Mouse (Mus musculus): ENCODE results near the gene Bcl2l2. TPM values are rescaled to one million over a fixed set of nuclear protein-coding genes. Genes with fewer than 3 reads are reported as not detected.

Bcl2l2 gene
- polyA plus RNA-seq, 1 experiment from 2014 or later: 2.3 TPM

DNA sequence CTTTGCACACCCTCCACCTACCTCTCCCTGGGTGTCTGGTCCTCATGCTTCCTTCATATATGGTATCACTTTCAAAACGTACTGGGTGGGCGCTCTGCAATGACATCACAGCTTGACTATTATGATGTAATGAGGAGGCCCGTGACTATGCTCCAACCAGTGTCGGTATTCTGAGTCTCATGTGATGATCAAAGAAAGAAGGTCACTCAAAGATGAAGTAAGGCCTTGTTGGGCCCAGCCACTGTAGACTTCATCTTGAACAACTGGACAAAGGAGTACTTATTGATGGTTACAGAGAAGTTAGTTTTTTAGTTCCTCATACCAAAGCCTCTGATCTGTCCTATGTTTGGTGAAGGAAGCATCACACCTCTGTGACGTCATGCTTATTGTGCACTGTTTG, 12.3 kb upstream of the Bcl2l2 start, which contains the start of gene Homez:
TSS of gene Homez (minus strand) at position 101 of the 400 bp plus-strand sequence.
- H3K4me3 ChIP-seq: no peak within 1 kb of the TSS
- no peaks in the 10 kb centered on the region for H3K36me3 ChIP-seq (replicated peaks)
- DNase-seq (ENCODE audit: low spot score): no peak
- no peaks in the 10 kb centered on the region for H3K9me3 ChIP-seq
- peaks cover 4% of the 10 kb centered on the region for H3K4me1 ChIP-seq
- no peak within 1 kb of the TSS for H3K27ac ChIP-seq (replicated peaks)
- peaks cover 19% of the 10 kb centered on the region; the same call in 1 of the 2 replicates for H3K27me3 ChIP-seq (replicated peaks; ENCODE audit: low read depth, poor library complexity, severe bottlenecking)
- 89% methylated on average over 5 of the region's 5 CpGs for WGBS

- 90% methylated on average over 3 of the region's 3 CpGs for WGBS
- Histone ChIP-seq H3K9me3 (no peaks in the 10 kb centered on the region), H3K27ac (replicated peaks) (no peak overlapping the region), H3K36me3 (replicated peaks) (no peaks in the 10 kb centered on the region), H3K27me3 (replicated peaks; ENCODE audit: low read depth, poor library complexity, severe bottlenecking) (peaks cover 48% of the 10 kb centered on the region), H3K4me3 (no peak overlapping the region), H3K4me1 (peaks cover 23% of the 10 kb centered on the region)
- DNase-seq (ENCODE audit: low spot score): no peak
Measured at GRCm38 (mm10) chr14:54874165-54874564, 9.0 kb upstream of the Bcl2l2 start.

DNA sequence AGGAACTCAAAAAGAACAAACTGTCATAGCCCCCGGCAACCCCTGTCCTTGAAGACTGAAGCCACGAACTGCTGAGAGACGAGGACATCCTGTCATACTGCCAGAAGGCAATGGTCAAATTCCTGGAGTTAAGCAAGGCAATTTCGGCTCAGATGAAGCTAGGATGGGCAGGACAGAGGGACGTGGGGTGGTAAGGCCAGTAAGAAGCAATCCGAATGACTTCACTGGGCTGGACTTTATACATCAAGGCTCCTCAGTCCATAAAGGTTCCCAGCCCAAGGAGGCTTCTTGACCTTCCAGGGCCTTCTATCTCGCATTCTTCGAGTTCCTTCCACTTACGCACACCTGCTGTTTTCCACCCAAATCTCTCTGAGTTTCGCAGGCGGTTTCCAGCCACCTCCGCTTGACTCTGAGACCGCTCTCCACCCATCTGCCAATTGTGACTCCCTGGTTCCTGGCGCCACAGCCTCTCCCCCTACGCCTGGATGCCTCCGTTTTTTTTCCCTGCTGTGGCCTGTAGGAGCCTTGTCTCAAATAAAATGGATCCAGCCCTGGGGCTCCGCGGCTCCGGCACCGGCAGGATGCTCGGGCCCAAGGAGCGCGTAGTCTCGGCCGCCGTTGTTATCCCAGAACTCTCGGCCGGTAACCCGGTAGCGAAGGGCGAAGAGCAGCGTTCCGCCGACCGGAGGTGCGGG, 7.2 kb upstream of the Bcl2l2 start:
- WGBS: 2% methylated on average over 36 of the region's 36 CpGs
- no peak for DNase-seq (ENCODE audit: low spot score)

DNA sequence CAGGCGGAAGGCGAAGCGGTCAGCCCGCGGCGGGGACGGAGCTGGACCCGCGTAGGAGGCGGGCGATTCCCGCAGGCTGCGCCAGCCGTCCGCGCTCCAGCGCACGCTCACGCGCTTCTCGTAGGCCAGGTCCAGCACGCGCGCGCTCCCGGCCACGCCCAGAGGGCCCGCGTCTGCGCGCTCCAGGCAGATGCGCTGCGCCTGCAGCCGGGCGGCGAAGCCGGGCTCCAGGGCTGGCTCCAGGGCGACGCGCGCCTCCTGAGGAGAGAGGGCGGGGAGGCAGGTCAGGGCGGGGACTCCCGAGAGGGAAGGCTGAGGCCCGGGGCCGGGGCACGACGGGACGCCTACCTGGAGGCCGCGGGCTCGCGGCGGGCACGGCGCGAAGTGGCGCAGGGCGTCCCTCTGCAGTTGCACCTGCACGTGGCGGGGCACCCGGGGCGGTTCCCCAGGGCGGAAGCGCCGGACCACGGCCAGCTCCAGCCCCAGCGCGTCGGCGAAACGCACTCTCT, 6.6 kb upstream of the Bcl2l2 start:
- peak; percentile 90 for DNase-seq (ENCODE audit: low spot score)
- Histone ChIP-seq H3K36me3 (replicated peaks) (no peaks in the 10 kb centered on the region), H3K4me1 (peaks cover 23% of the 10 kb centered on the region), H3K27ac (replicated peaks) (peak overlapping the region; percentile 86), H3K4me3 (peak overlapping the region; percentile 85), H3K9me3 (no peaks in the 10 kb centered on the region), H3K27me3 (replicated peaks; ENCODE audit: low read depth, poor library complexity, severe bottlenecking) (peaks cover 48% of the 10 kb centered on the region)
- under 1% methylated on average over 72 of the region's 72 CpGs for WGBS

More for the DNA sequence above, 7.2 kb upstream of the Bcl2l2 start:
- H3K4me1 ChIP-seq: peaks cover 23% of the 10 kb centered on the region
- peak overlapping the region; percentile 85 for H3K4me3 ChIP-seq
- no peaks in the 10 kb centered on the region for H3K36me3 ChIP-seq (replicated peaks)
- peak overlapping the region; percentile 86 for H3K27ac ChIP-seq (replicated peaks)
- peaks cover 48% of the 10 kb centered on the region for H3K27me3 ChIP-seq (replicated peaks; ENCODE audit: low read depth, poor library complexity, severe bottlenecking)
- no peaks in the 10 kb centered on the region for H3K9me3 ChIP-seq

DNA sequence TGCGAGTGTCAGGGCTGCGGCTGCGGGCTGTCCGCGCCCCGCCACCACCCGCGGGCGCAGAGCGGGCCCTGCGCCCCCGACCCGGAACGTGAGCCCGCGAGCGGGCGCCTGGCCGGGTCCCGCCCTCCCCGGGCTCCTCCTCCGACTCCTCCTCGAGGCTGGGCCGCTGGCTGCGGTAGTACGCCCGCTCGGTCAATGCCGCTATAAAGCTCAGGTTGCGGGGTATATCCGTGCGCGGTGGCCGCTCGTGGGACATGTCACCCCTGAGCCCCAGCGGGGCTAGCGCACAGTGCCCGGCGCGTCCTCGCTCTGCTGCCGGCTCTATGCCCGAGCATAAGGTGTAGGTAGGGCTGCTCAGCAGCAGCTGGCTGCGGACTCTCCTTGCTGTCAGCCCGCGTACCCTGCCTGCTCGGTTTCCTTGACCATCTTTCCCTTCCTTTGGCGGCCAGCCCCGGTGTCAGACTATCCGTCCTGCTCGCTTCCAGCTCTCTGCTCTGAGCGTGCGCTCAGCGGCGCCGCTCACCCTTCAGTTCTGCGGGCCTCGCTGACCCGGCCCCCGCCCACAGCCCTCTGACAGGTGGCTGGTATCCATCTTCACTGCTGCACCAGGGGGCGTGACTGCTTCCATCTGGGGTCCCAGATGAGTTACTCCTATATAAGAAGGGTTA, 6.0 kb upstream of the Bcl2l2 start, which contains the start of gene Ppp1r3e:
TSS of gene Ppp1r3e (minus strand) at position 503 of the 668 bp plus-strand sequence.
- Histone ChIP-seq H3K4me3 (peak within 1 kb of the TSS; percentile 85), H3K36me3 (replicated peaks) (no peaks in the 10 kb centered on the region), H3K27me3 (replicated peaks; ENCODE audit: low read depth, poor library complexity, severe bottlenecking) (peaks cover 48% of the 10 kb centered on the region), H3K27ac (replicated peaks) (peak within 1 kb of the TSS; percentile 86), H3K4me1 (peaks cover 23% of the 10 kb centered on the region), H3K9me3 (no peaks in the 10 kb centered on the region)
- WGBS: under 1% methylated on average over 61 of the region's 61 CpGs
- DNase-seq (ENCODE audit: low spot score): peak; percentile 74

- Histone ChIP-seq H3K4me1 (peaks cover 31% of the 10 kb centered on the region), H3K9me3 (no peaks in the 10 kb centered on the region), H3K4me3 (peak overlapping the region; percentile 70), H3K36me3 (replicated peaks) (peaks cover 26% of the 10 kb centered on the region), H3K27me3 (replicated peaks; ENCODE audit: low read depth, poor library complexity, severe bottlenecking) (no peaks in the 10 kb centered on the region), H3K27ac (replicated peaks) (peak overlapping the region; percentile 92)
- DNase-seq (ENCODE audit: low spot score): peak; percentile 23
- WGBS: 33% methylated on average over 21 of the region's 21 CpGs
Measured at GRCm38 (mm10) chr14:54884022-54884712, 990 bp downstream of the Bcl2l2 start.

GRCm38 (mm10) chr14:54885309-54885708, 2.1 kb downstream of the Bcl2l2 start:
- H3K4me1 ChIP-seq: peaks cover 31% of the 10 kb centered on the region
- H3K4me3 ChIP-seq: peak overlapping the region; percentile 70
- no peak for DNase-seq (ENCODE audit: low spot score)
- H3K9me3 ChIP-seq: no peaks in the 10 kb centered on the region
- H3K36me3 ChIP-seq (replicated peaks): peaks cover 26% of the 10 kb centered on the region
- H3K27me3 ChIP-seq (replicated peaks; ENCODE audit: low read depth, poor library complexity, severe bottlenecking): no peaks in the 10 kb centered on the region
- WGBS: 94% methylated on average over 11 of the region's 11 CpGs
- 0 out of 2 replicates have a peak overlapping the region, but pooled peaks have one; percentile 92 for H3K27ac ChIP-seq (replicated peaks)

DNA sequence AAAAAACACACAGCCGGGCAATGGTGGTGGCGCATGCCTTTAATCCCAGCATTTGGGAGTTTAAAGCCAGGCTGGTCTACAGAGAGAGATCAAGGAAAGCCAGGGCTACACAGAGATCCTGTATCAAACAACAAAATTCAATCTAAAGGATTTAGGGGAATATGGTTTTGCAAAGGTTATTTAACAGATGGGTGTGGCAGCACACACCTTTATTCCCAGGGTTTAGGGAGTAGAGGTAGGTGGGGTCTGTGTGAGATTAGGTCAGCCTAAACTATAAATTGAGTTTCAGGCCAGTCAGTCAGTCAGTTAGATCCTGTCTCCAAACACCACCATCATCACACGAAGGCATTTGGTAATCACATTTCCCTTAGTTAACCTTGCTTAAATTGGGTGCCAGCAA, 9.0 kb downstream of the Bcl2l2 start, which contains the start of gene Pabpn1:
TSS of gene Pabpn1 (plus strand) at position 301 of the 400 bp plus-strand sequence.
- Histone ChIP-seq H3K4me1 (peaks cover 25% of the 10 kb centered on the region), H3K27ac (replicated peaks) (peak within 1 kb of the TSS; percentile 100), H3K27me3 (replicated peaks; ENCODE audit: low read depth, poor library complexity, severe bottlenecking) (no peaks in the 10 kb centered on the region), H3K9me3 (no peaks in the 10 kb centered on the region), H3K36me3 (replicated peaks) (peaks cover 22% of the 10 kb centered on the region), H3K4me3 (peak within 1 kb of the TSS; percentile 97)
- 89% methylated on average over 3 of the region's 3 CpGs for WGBS
- no peak for DNase-seq (ENCODE audit: low spot score)

DNA sequence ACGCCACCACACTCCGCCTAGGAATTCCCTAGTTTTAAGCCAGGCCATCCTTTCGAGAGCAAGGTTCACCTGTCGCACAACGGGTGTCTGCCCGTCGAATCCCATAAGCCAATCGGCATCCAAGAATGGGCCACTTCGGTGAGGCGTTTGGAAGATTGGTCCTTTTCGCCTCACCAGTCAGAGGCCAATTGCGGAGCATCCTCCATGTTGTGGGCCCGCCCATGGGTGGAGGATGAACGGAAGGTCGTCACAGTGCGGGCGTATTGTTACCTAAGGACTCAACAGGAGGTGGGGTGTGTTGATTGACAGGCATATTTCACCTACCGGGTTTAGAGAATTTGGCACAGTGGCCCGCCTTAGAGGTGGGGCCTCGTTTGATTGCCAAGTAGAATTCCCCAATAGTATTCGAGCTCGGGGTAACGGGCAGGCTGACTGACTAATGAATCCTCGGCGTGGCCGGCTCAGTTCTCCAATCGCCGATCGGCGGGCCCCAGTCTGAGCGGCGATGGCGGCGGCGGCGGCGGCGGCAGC, 10.5 kb downstream of the Bcl2l2 start:
- H3K36me3 ChIP-seq (replicated peaks): peaks cover 35% of the 10 kb centered on the region
- H3K9me3 ChIP-seq: no peaks in the 10 kb centered on the region
- DNase-seq (ENCODE audit: low spot score): peak; percentile 96
- H3K4me3 ChIP-seq: peak overlapping the region; percentile 97
- H3K27ac ChIP-seq (replicated peaks): peak overlapping the region; percentile 100
- H3K27me3 ChIP-seq (replicated peaks; ENCODE audit: low read depth, poor library complexity, severe bottlenecking): no peaks in the 10 kb centered on the region
- WGBS: under 1% methylated on average over 38 of the region's 38 CpGs
- H3K4me1 ChIP-seq: peaks cover 26% of the 10 kb centered on the region

DNA sequence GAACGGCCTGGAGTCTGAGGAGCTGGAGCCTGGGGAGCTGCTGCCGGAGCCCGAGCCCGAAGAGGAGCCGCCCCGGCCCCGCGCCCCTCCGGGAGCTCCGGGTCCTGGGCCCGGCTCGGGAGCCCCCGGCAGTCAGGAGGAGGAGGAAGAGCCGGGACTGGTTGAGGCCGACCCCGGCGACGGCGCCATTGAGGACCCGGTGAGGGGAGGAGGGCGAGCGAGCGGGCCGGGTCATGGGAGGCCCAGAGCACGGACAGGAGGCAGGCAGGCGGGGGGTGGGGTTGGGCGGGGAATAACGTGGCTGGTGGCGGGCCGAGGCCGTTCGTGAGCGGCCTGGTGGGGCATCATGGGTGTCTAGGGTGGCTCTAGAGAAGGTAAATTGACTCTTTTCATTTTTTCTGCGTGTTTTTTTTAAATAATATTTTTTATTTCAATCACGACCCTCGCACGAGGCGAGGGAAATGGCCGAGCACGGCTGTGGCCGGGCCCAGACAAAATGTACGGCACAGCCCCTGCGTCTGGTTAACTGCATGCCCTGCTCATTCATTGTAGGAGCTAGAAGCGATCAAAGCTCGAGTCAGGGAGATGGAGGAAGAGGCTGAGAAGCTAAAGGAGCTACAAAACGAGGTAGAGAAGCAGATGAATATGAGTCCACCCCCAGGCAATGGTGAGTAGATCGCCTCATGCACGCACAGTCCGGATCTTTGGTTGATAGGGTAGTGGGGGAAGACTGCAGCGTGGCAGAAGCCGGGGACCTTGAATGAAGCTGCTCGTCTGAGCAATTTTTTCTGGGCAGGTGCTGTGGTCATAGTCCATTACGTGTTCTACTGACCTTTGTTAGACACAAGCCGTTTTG, 11.3 kb downstream of the Bcl2l2 start:
- peaks cover 26% of the 10 kb centered on the region for H3K4me1 ChIP-seq
- H3K27ac ChIP-seq (replicated peaks): peak overlapping the region; percentile 100
- H3K27me3 ChIP-seq (replicated peaks; ENCODE audit: low read depth, poor library complexity, severe bottlenecking): no peaks in the 10 kb centered on the region
- peaks cover 42% of the 10 kb centered on the region for H3K36me3 ChIP-seq (replicated peaks)
- peak; percentile 76 for DNase-seq (ENCODE audit: low spot score)
- no peaks in the 10 kb centered on the region for H3K9me3 ChIP-seq
- under 1% methylated on average over 54 of the region's 54 CpGs for WGBS
- H3K4me3 ChIP-seq: peak overlapping the region; percentile 97

GRCm38 (mm10) chr14:54897445-54897844, 14.3 kb downstream of the Bcl2l2 start:
- Histone ChIP-seq H3K27ac (replicated peaks) (no peak overlapping the region), H3K27me3 (replicated peaks; ENCODE audit: low read depth, poor library complexity, severe bottlenecking) (no peaks in the 10 kb centered on the region), H3K9me3 (no peaks in the 10 kb centered on the region), H3K36me3 (replicated peaks) (peaks cover 45% of the 10 kb centered on the region), H3K4me1 (peaks cover 26% of the 10 kb centered on the region), H3K4me3 (peak overlapping the region; percentile 9; the same call in 1 of the 2 replicates)
- no peak for DNase-seq (ENCODE audit: low spot score)
- 51% methylated on average over 2 of the region's 2 CpGs for WGBS

Data from embryonic facial prominence, embryonic 10.5 days (tissue).